Mouse (Mus musculus) myocyte (in vitro differentiated cells): Measurements from ENCODE around the gene Lcorl.

ENCODE experiments used
- CEBPB ChIP-seq: IDR thresholded peaks from 2 replicates; pipeline ENCODE4 v1.6.1; 2011; ENCODE audit warnings: mild to moderate bottlenecking, moderate library complexity; ENCODE audit not compliant: poor library complexity, insufficient read depth, severe bottlenecking
- MAX ChIP-seq: IDR thresholded peaks from one replicate; pipeline ENCODE4 v1.6.1; 2011; ENCODE audit warnings: low read depth, mild to moderate bottlenecking, control low read depth
- MYOD1 ChIP-seq, 3 experiments: IDR thresholded peaks; one replicate each; pipeline ENCODE4 v1.6.1; 2011; ENCODE audit warnings: control low read depth in 2 of 3, low read depth in 2 of 3, mild to moderate bottlenecking in 2 of 3, moderate library complexity in 1 of 3; ENCODE audit not compliant: insufficient read length in 2 of 3, control insufficient read depth in 1 of 3
- MYOG ChIP-seq, 3 experiments: IDR thresholded peaks; one replicate each; pipeline ENCODE4 v1.6.1; 2011; ENCODE audit warnings: control low read depth in 2 of 3, low read depth in 2 of 3, mild to moderate bottlenecking in 2 of 3; ENCODE audit not compliant: insufficient read length in 2 of 3, control insufficient read depth in 1 of 3, insufficient read depth in 1 of 3
- POLR2A ChIP-seq: IDR thresholded peaks from one replicate; pipeline ENCODE4 v1.6.1; 2011; ENCODE audit warnings: low read depth, mild to moderate bottlenecking, control low read depth, moderate library complexity; ENCODE audit not compliant: insufficient read length
- POLR2AphosphoS2 ChIP-seq: IDR thresholded peaks from one replicate; pipeline ENCODE4 v1.6.1; 2011; ENCODE audit warnings: low read depth, control low read depth; ENCODE audit not compliant: insufficient read length
- TCF12 ChIP-seq: IDR thresholded peaks from one replicate; pipeline ENCODE4 v1.6.1; 2011; ENCODE audit warnings: mild to moderate bottlenecking, control low read depth; ENCODE audit not compliant: poor library complexity, insufficient read depth, severe bottlenecking
- USF1 ChIP-seq: IDR thresholded peaks from one replicate; pipeline ENCODE4 v1.6.1; 2011; ENCODE audit warnings: low read depth, mild to moderate bottlenecking, control low read depth, moderate library complexity

DNA sequence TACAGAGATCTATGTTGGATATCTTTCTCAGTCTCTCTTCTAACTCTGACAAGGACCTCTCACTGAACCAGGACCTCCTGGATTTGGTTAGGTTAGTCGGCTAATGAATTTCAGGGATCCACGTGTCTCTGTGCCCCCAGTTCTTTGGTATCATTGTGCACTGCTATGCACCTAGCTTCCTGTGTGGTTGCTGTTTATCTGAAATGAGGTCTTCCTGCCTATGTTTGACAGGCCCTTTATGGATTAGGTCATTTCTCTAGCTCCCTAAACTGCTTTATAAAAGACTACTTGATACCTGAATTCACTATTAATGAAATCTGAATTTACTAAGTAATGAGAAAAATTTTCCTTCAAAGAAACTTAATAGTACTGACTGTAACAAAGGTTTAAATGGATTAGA is 166.6 kb downstream of the Lcorl start:
- no peak for TF ChIP-seq POLR2A
- no peak for TF ChIP-seq MYOG (IDR thresholded peaks at IDR 0.05; ENCODE audit: control insufficient read depth in 1 of 3, insufficient read depth in 1 of 3, insufficient read length in 2 of 3, low read depth in 2 of 3)
- TF ChIP-seq MAX, result no peak
- no peak for TF ChIP-seq MYOD1 (IDR thresholded peaks at IDR 0.05; ENCODE audit: control insufficient read depth in 1 of 3, insufficient read length in 2 of 3, low read depth in 2 of 3)
- TF ChIP-seq TCF12, result no peak
- TF ChIP-seq USF1, result no peak
- TF ChIP-seq CEBPB, result no peak
- no peak for TF ChIP-seq POLR2AphosphoS2
